Mouse (Mus musculus) testis, adult 2 months (tissue): ENCODE results near the gene Pon3.

ENCODE experiments used
- CTCF ChIP-seq: fragments of 200-500 bp; IDR thresholded peaks from 2 replicates; pipeline ENCODE4 v1.5.1; 2012; ENCODE audit warnings: low read depth, mild to moderate bottlenecking, inconsistent platforms, low read length, moderate library complexity; ENCODE audit not compliant: control insufficient read depth, insufficient read depth, insufficient replicate concordance
- POLR2A ChIP-seq: fragments of 200-500 bp; IDR thresholded peaks from 2 replicates; pipeline ENCODE4 v1.6.1; 2012; ENCODE audit warnings: low read depth, mild to moderate bottlenecking, inconsistent platforms, low read length, moderate library complexity; ENCODE audit not compliant: control insufficient read depth

DNA sequence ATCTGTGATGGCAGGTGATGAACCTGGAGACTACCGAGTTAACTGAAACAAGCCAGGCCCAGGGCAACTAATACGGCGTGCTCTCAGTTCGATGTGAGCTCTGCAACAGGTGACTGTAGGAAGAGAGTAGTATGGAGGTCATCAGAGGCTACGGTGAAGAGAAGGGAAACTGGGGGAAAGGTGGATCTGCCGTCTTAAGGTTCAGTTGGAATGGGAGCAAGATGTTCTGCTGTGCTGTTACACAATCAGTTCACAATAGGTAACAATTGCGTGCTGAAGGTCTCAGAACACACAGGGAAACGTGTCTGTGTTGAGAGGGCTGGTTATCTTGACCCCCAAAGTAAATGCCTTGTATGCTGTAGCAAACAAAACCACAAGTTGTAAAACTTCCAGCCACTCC lies 48.9 kb upstream of the Pon3 start:
- TF ChIP-seq POLR2A (no peak), CTCF (no peak)
